Mouse (Mus musculus) brain, embryonic 14.5 days (tissue): ENCODE measurements around the gene Slc26a8. TPM values are rescaled to one million over a fixed set of nuclear protein-coding genes. Genes with fewer than 3 reads are reported as not detected.

Source experiments
- DNase-seq: peaks from one replicate; pipeline ENCODE4 v3.0.0-alpha.2; 2011; ENCODE audit warnings: low read depth
- CTCF ChIP-seq: fragments of 200-500 bp; IDR thresholded peaks from 2 replicates; pipeline ENCODE4 v1.5.1; 2012; ENCODE audit warnings: inconsistent platforms, mild to moderate bottlenecking, moderate library complexity, borderline replicate concordance; ENCODE audit not compliant: insufficient read depth, insufficient read length; ENCODE audit errors: extremely low read depth
- POLR2A ChIP-seq: fragments of 200-500 bp; IDR thresholded peaks from 2 replicates; pipeline ENCODE4 v1.6.1; 2012; ENCODE audit warnings: mild to moderate bottlenecking, inconsistent platforms, borderline replicate concordance; ENCODE audit not compliant: poor library complexity, insufficient read depth, insufficient read length, severe bottlenecking; ENCODE audit errors: extremely low read depth
- polyA plus RNA-seq: library from polyadenylated mRNA; depleted of rRNA; stranded (reverse); fragments of >200 nt; gene quantifications from 2 replicates; pipeline ENCODE4 v1.2.3, GENCODE M21; 2012

Slc26a8 gene
- polyA plus RNA-seq, 1 experiment: 3.2 TPM

- TF ChIP-seq POLR2A: no peak
- TF ChIP-seq CTCF: no peak
- DNase-seq: no peak
These were observed 21.2 kb upstream of the Slc26a8 start for GRCm38 (mm10) chr17:28711237-28711636.

GRCm38 (mm10) chr17:28710291-28710688 is 20.3 kb upstream of the Slc26a8 start:
- no peak for DNase-seq
- TF ChIP-seq CTCF: no peak
- no peak for TF ChIP-seq POLR2A

DNA sequence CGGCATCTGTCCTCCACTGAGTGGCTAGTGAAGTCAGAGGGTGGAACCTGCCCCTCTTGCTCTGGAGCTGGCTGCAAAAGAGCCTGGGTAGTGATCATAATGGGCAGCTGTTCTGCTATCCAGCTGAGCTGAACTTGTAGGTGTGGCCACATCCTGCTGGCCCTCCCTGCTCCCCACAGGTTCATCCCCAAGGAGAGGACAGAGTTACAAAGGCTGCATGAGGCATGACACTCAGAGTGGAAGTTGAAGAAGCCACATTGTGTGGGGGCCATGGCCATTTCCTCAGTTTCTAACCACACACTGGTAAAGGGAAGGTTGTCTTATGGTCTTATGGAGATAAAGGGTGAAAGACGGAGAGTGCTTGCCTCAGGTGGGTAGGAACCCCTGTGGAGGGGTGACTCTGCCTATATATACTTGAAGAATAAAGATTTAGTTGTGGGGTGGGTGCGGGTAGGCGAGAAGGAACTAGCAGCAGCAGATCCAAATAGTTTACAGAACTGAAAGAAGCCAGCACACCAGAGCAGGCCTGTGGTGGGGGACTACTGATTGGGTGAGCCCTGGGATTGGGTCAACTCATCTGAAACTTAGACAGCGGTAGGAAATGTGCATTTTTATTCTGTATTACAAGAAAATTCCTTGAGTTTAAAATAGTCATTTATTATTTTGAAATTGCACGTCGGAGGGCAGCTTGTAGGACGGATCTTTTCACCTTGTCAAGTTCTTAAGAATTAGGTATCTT is 19.7 kb upstream of the Slc26a8 start:
- TF ChIP-seq POLR2A (no peak), CTCF (no peak)
- DNase-seq: no peak

DNA sequence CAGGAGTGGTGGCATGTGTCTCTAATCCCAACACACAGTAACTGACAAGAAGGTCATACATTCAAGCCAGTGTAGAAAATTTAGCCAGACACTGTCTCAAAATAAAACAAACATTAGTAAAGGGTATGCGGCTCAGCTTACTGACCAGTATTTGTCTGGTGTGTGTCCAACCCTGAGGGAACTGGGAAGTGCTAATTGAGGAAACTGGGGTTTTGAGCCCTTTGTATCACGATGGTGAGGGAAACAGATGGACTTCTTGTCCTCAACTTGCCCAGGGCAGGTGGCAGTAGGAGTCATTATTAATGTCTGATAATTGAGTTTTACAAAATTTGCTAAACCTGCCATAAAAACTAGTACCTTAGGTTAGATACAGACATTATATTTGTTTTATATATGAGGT is 19.0 kb upstream of the Slc26a8 start:
- TF ChIP-seq CTCF (no peak), POLR2A (no peak)
- DNase-seq: no peak

- DNase-seq: no peak
- TF ChIP-seq CTCF (no peak), POLR2A (no peak)
These were observed 17.8 kb upstream of the Slc26a8 start for GRCm38 (mm10) chr17:28707816-28708215.

GRCm38 (mm10) chr17:28707136-28707627 is 17.1 kb upstream of the Slc26a8 start:
- TF ChIP-seq CTCF (no peak), POLR2A (no peak)
- no peak for DNase-seq

DNA sequence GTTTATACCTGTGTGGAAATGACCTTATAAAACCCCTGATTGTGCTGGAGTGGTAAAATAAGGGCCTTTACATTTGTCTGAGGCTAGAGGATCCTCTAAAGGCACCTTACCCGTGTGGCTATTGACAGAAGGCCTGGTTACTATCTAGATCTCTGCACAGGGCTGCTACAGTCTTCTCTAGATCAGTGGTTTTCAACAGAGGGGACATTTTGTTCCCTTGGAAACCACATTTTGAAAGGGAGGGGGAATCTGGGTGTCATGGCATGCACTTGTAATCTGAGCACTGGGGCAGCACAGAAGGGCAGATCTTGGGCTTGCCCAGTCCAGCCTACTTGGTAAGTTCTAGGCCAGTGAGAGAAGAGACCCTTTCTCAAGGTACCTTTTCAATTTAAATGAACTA is 16.7 kb upstream of the Slc26a8 start:
- DNase-seq: no peak
- no peak for TF ChIP-seq CTCF
- TF ChIP-seq POLR2A: no peak

- TF ChIP-seq CTCF (no peak), POLR2A (no peak)
- no peak for DNase-seq
These were observed 12.6 kb upstream of the Slc26a8 start for GRCm38 (mm10) chr17:28702646-28703045.

DNA sequence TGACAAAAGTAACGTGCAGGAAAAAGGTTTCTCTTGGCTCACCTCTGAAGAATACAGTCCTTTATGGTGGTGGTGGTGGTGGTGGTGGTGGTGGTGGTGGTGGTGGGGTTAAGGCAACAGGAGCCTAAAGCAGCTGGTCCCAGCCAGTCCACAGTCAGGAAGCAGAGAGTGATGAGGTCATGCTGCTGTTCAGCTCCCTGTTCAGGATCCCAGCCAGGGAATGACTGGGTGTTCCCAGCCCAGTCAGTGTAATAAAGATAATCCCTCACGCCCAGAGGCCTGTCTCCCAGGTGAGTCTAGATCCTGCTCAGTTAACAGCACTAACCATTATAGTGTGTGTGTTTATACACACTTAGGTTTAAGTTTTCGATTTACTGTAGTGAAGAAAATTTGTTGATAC is 11.7 kb upstream of the Slc26a8 start:
- DNase-seq: no peak
- TF ChIP-seq CTCF (no peak), POLR2A (no peak)

GRCm38 (mm10) chr17:28701171-28701570 is 11.1 kb upstream of the Slc26a8 start:
- DNase-seq: no peak
- no peak for TF ChIP-seq POLR2A
- TF ChIP-seq CTCF: no peak

DNA sequence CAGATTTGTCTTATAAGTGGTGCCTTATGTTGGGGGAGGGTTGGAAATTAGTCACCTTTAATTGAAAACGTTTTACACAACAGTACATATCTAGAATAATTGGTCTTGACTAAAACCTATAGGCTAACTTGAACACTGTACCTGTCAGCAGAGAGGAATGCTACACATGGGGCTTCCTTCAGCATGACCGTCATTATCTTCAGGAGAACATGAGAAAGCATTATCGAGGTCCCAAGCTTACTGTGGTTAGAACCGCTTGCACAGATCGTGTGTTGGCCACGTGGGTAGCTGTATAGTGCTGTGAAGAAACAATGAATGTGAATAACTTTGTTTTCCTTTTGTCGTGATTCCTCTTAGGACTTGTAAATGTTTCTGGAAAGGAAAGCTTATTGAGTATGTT is 9.8 kb upstream of the Slc26a8 start:
- DNase-seq: no peak
- TF ChIP-seq CTCF: no peak
- no peak for TF ChIP-seq POLR2A

- TF ChIP-seq CTCF: no peak
- TF ChIP-seq POLR2A: no peak
- no peak for DNase-seq
These were observed 8.6 kb upstream of the Slc26a8 start for GRCm38 (mm10) chr17:28698672-28699071.
